Mouse (Mus musculus) lung, embryonic 14.5 days (tissue): ENCODE measurements around the gene Arglu1. TPM values are rescaled to one million over a fixed set of nuclear protein-coding genes. Genes with fewer than 3 reads are reported as not detected.

Experiments used
- ATAC-seq: fragments of 200-750 bp; cut with Nextera tagmentation; 2 replicates; pipeline ENCODE4 v1.8.0; 2017; ENCODE audit warnings: mild to moderate bottlenecking, moderate TSS enrichment, moderate library complexity; ENCODE audit not compliant: insufficient read depth
- DNase-seq: peaks from one replicate; pipeline ENCODE4 v3.0.0-alpha.2; 2015
- H3K27ac ChIP-seq: fragments of 300-500 bp; sonication (generic); 2 replicates; pipeline ENCODE4 v1.5.1; 2014; ENCODE audit warnings: low read depth, mild to moderate bottlenecking, moderate library complexity
- H3K27me3 ChIP-seq: fragments of 300-500 bp; sonication (generic); 2 replicates; pipeline ENCODE4 v1.6.1; 2014; ENCODE audit warnings: low read length, control low read depth; ENCODE audit not compliant: insufficient read depth
- H3K36me3 ChIP-seq: fragments of 300-500 bp; sonication (generic); 2 replicates; pipeline ENCODE4 v1.6.1; 2014; ENCODE audit warnings: control low read depth; ENCODE audit not compliant: insufficient read depth
- H3K4me1 ChIP-seq: fragments of 300-500 bp; sonication (generic); 2 replicates; pipeline ENCODE4 v1.6.1; 2014; ENCODE audit warnings: antibody characterized with exemption, control low read depth; ENCODE audit not compliant: insufficient read depth
- H3K4me2 ChIP-seq: fragments of 300-500 bp; sonication (generic); 2 replicates; pipeline ENCODE4 v1.6.1; 2014; ENCODE audit warnings: mild to moderate bottlenecking
- H3K4me3 ChIP-seq: fragments of 300-500 bp; sonication (generic); 2 replicates; pipeline ENCODE4 v1.5.1; 2014; ENCODE audit warnings: low read depth, low read length
- H3K9ac ChIP-seq: fragments of 300-500 bp; sonication (generic); 2 replicates; pipeline ENCODE4 v1.6.1; 2014
- H3K9me3 ChIP-seq: fragments of 300-500 bp; sonication (generic); 2 replicates; pipeline ENCODE4 v1.6.1; 2016; ENCODE audit warnings: low read depth, low read length, control low read depth
- CTCF ChIP-seq: IDR thresholded peaks from 2 replicates; pipeline ENCODE4 v1.5.1; 2016; ENCODE audit warnings: antibody characterized with exemption, low read depth
- WGBS: fragments of 180-500 bp; shearing (Covaris S2); extraction: QIAGEN DNeasy Blood & Tissue Kit; methylation state at CpG from one replicate; pipeline ENCODE4 v1.1.7; 2014; 5-methylcytosine and 5-hydroxymethylcytosine counted together
- polyA plus RNA-seq: library from polyadenylated mRNA; unstranded; fragments of >200 nt; fragmentation: Nextera tagmentation; extraction: Ambion mirVana; gene quantifications from 2 replicates; pipeline ENCODE4 v1.2.1, GENCODE M21; 2014

Arglu1 gene
- polyA plus RNA-seq, 1 experiment from 2014 or later = 164 TPM

GRCm38 (mm10) chr8:8653343-8653742 lies 37.0 kb downstream of the Arglu1 start:
- Histone ChIP-seq H3K36me3 (peaks cover 16% of the 10 kb centered on the region; the same call in 1 of the 2 replicates), H3K9ac (no peak overlapping the region), H3K27ac (no peak overlapping the region), H3K4me1 (peaks cover 10% of the 10 kb centered on the region; the same call in 1 of the 2 replicates), H3K4me3 (no peak overlapping the region), H3K9me3 (no peaks in the 10 kb centered on the region), H3K27me3 (no peaks in the 10 kb centered on the region), H3K4me2 (0 out of 2 replicates have a peak overlapping the region, but pooled peaks have one; percentile 13)
- DNase-seq = no peak
- WGBS = 43% methylated on average over 5 of the region's 5 CpGs
- no peak for TF ChIP-seq CTCF
- ATAC-seq = no peak

- Histone ChIP-seq H3K27ac (no peak overlapping the region), H3K9me3 (no peaks in the 10 kb centered on the region), H3K27me3 (no peaks in the 10 kb centered on the region), H3K9ac (no peak overlapping the region), H3K36me3 (peaks cover 16% of the 10 kb centered on the region; the same call in 1 of the 2 replicates), H3K4me1 (peaks cover 8% of the 10 kb centered on the region; the same call in 1 of the 2 replicates), H3K4me3 (no peak overlapping the region), H3K4me2 (no peak overlapping the region)
- 81% methylated on average over 4 of the region's 4 CpGs for WGBS
- no peak for ATAC-seq
- no peak for TF ChIP-seq CTCF
- no peak for DNase-seq
Observed at GRCm38 (mm10) chr8:8652388-8652787, 37.9 kb downstream of the Arglu1 start.

- Histone ChIP-seq H3K4me1 (peaks cover 5% of the 10 kb centered on the region; the same call in 1 of the 2 replicates), H3K4me2 (no peak overlapping the region), H3K4me3 (no peak overlapping the region), H3K27ac (peak overlapping the region; percentile 13; the same call in 1 of the 2 replicates), H3K9ac (no peak overlapping the region), H3K36me3 (peaks cover 12% of the 10 kb centered on the region), H3K9me3 (no peaks in the 10 kb centered on the region), H3K27me3 (no peaks in the 10 kb centered on the region)
- DNase-seq (peak; percentile 91), ATAC-seq (peak; percentile 57)
- no peak for TF ChIP-seq CTCF
- 39% methylated on average over 8 of the region's 8 CpGs for WGBS
Observed at GRCm38 (mm10) chr8:8649944-8650343, 40.4 kb downstream of the Arglu1 start.

DNA sequence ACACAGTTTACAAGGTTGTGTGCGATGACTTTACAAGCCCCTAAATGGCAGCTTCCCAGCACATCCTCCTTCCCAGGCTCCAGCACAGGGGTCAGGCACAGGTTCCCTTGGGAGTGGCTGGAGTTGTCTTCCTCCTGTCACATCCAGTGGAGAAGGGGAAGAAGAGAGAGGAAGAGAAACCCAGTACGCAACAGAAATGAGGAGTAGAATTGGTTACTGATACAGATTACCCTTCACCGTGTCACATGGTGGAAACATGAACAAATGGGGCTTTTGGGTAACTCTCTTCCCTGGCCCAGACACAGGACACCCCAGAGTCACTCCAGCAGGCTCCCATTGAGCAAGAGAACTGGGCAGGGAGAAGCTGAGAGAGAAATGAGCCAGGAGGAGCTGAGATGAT lies 40.8 kb downstream of the Arglu1 start:
- Histone ChIP-seq H3K27me3 (no peaks in the 10 kb centered on the region), H3K4me3 (no peak overlapping the region), H3K4me2 (no peak overlapping the region), H3K36me3 (peaks cover 12% of the 10 kb centered on the region), H3K27ac (peak overlapping the region; percentile 13; the same call in 1 of the 2 replicates), H3K9ac (no peak overlapping the region), H3K4me1 (peaks cover 5% of the 10 kb centered on the region; the same call in 1 of the 2 replicates), H3K9me3 (no peaks in the 10 kb centered on the region)
- 79% methylated on average over 3 of the region's 3 CpGs for WGBS
- TF ChIP-seq CTCF = no peak
- no peak for ATAC-seq
- no peak for DNase-seq

GRCm38 (mm10) chr8:8648686-8649085 lies 41.6 kb downstream of the Arglu1 start:
- no peak overlapping the region for H3K4me3 ChIP-seq
- ATAC-seq = no peak
- no peak overlapping the region for H3K4me2 ChIP-seq
- H3K36me3 ChIP-seq = peaks cover 8% of the 10 kb centered on the region; the same call in 1 of the 2 replicates
- no peak for TF ChIP-seq CTCF
- no peak for DNase-seq
- peaks cover 5% of the 10 kb centered on the region for H3K4me1 ChIP-seq
- no peaks in the 10 kb centered on the region for H3K27me3 ChIP-seq
- H3K9me3 ChIP-seq = no peaks in the 10 kb centered on the region
- 77% methylated on average over 7 of the region's 7 CpGs for WGBS
- H3K27ac ChIP-seq = no peak overlapping the region
- no peak overlapping the region for H3K9ac ChIP-seq

DNA sequence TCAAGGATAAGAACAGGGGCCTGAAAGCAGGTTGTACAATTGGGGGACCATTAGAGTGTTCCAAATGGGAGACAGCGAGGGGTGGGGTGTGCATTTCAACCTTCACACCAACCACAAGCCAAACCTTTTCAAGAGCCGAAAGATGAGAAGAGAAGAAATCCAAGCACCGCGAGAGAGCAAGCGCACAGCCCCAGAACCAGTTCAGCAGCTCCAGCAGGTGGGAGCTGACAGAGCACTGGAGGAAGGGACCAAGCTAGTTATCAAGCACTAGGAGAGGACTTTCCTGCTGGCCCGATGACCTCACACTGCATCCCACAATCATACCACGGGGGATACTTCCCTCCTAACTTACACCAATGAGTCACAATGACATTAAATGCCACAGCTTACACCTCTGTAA lies 42.5 kb downstream of the Arglu1 start:
- Histone ChIP-seq H3K27me3 (no peaks in the 10 kb centered on the region), H3K4me2 (no peak overlapping the region), H3K9me3 (no peaks in the 10 kb centered on the region), H3K4me1 (peaks cover 5% of the 10 kb centered on the region), H3K36me3 (peaks cover 7% of the 10 kb centered on the region; the same call in 1 of the 2 replicates), H3K4me3 (no peak overlapping the region), H3K9ac (no peak overlapping the region), H3K27ac (no peak overlapping the region)
- 61% methylated on average over 7 of the region's 7 CpGs for WGBS
- DNase-seq (peak; percentile 41), ATAC-seq (peak; percentile 36; the same call in 1 of the 2 replicates)
- TF ChIP-seq CTCF = no peak

GRCm38 (mm10) chr8:8647319-8647718 lies 43.0 kb downstream of the Arglu1 start:
- ATAC-seq = no peak
- DNase-seq = peak; percentile 52
- H3K9me3 ChIP-seq = no peaks in the 10 kb centered on the region
- no peak overlapping the region for H3K4me2 ChIP-seq
- H3K9ac ChIP-seq = no peak overlapping the region
- no peak overlapping the region for H3K27ac ChIP-seq
- H3K4me3 ChIP-seq = no peak overlapping the region
- peaks cover 4% of the 10 kb centered on the region; the same call in 1 of the 2 replicates for H3K36me3 ChIP-seq
- no peaks in the 10 kb centered on the region for H3K27me3 ChIP-seq
- H3K4me1 ChIP-seq = peaks cover 5% of the 10 kb centered on the region
- 60% methylated on average over 3 of the region's 3 CpGs for WGBS
- TF ChIP-seq CTCF = peak; percentile 44
